Mouse (Mus musculus): ENCODE measurements around the gene Fbxo21.

GRCm38 (mm10) chr5:117986327-117986726 lies 9.8 kb downstream of the Fbxo21 start:
- no peak for TF ChIP-seq CTCF (IDR thresholded peaks at IDR 0.05; ENCODE audit: control insufficient read depth, insufficient read depth, low read length)
- TF ChIP-seq POLR2A (IDR thresholded peaks at IDR 0.05; ENCODE audit: borderline replicate concordance, control insufficient read depth, low read depth, low read length): no peak
